Mouse (Mus musculus) embryonic fibroblast, embryonic 13.5 days (primary cell): Measurements from ENCODE around the gene Rcor1.

Experiments used
- CTCF ChIP-seq: IDR thresholded peaks from 2 replicates; pipeline ENCODE4 v1.5.1; 2011; ENCODE audit warnings: mild to moderate bottlenecking, control low read depth, low read length, moderate library complexity, borderline replicate concordance; ENCODE audit not compliant: insufficient read depth
- POLR2A ChIP-seq: IDR thresholded peaks from 2 replicates; pipeline ENCODE4 v1.6.1; 2011; ENCODE audit warnings: low read depth, mild to moderate bottlenecking, control low read depth, low read length, moderate library complexity

DNA sequence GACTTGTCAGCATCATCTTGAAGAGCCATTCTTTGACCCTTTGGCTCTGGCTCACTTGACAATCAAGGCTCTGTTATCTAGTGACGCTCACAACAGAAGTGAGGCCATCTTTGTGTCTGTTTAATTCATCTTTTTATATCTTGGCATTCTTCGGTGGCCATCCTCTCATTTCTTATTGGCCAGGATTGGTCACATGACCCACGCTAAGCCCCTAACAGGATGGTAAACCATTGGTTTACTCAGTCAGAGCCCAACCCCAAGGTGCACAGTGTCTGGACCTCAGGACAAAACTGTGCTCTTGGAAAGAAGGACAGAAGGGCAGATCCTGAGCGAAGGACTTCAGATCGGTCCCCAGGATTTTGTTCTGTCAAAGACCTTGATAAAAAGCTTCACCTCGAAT lies 113.4 kb downstream of the Rcor1 start:
- no peak for TF ChIP-seq POLR2A
- no peak for TF ChIP-seq CTCF
